20 mouse cellular contexts compared by ENCODE assay signal in genomic region chr13:7374993-7375627, GRCm38 (mm10).
DNase-seq lines count a peak whose midpoint lies in the region; ATAC-seq and TF ChIP-seq lines count a peak whose summit lies in the region.
"Had no signal": no experiment of that assay in that cellular context is flagged by ENCODE, and none has a peak within 500 bp of the region (broad histone marks: within the 10 kb centered on the region; RNA-seq: fewer than 3 reads in every experiment).

No protein-coding gene starts in this region.

- H3K4me1 ChIP-seq in hindbrain, embryonic 14.5 days (replicated peaks; ENCODE audit: control insufficient read depth, insufficient read depth, low read length) = 0 out of 2 replicates have a peak, but pooled peaks cover 5% of the 10 kb centered on the region
- H3K4me1 ChIP-seq: embryonic facial prominence, embryonic 13.5 days; heart, embryonic 15.5 days; limb, embryonic 13.5 days; stomach, embryonic 15.5 days had no signal

- no peak overlapping the region for H3K4me2 ChIP-seq in hindbrain, embryonic 14.5 days (replicated peaks)
- H3K4me2 ChIP-seq: embryonic facial prominence, embryonic 13.5 days; heart, embryonic 15.5 days; limb, embryonic 13.5 days; stomach, embryonic 15.5 days had no signal

- H3K27ac ChIP-seq in left cerebral cortex, adult 2 months = no peak overlapping the region
- H3K27ac ChIP-seq in hindbrain, embryonic 14.5 days = peak overlapping the region; percentile 38; the same call in 1 of the 2 replicates
- H3K27ac ChIP-seq: embryonic facial prominence, embryonic 13.5 days; heart, embryonic 15.5 days; limb, embryonic 13.5 days; liver, embryonic 14.5 days; stomach, embryonic 15.5 days had no signal

- DNase-seq in cerebellum, postnatal 10 days = peak; percentile 28 to 52
- DNase-seq in cerebellum, adult 9-11 months = no peak
- peak; percentile 2 to 3 for DNase-seq in left cerebral cortex, postnatal 25 days (ENCODE audit: low spot score in 2 of 2)
- no peak for DNase-seq in left cerebral cortex, adult 2 months (ENCODE audit: extremely low spot score in 1 of 2, low spot score in 2 of 2)
- no peak for DNase-seq in hindbrain, embryonic 14.5 days (ENCODE audit: low spot score)
- peak; percentile 11 to 14 for DNase-seq in layer of hippocampus, postnatal 10 days (ENCODE audit: low spot score in 2 of 2)
- no peak for DNase-seq in urinary bladder, postnatal 36 days (ENCODE audit: low spot score in 2 of 2)
- no peak for DNase-seq in kidney, postnatal 14 days
- DNase-seq: cerebellum, adult 11-12 months; heart, adult 11 months; kidney, adult 18-20 months; kidney, postnatal 10 days; right cerebral cortex, adult 18-20 months; spleen, adult 18-20 months; thymus, adult 2 months had no signal

- no peak overlapping the region for H3K9ac ChIP-seq in hindbrain, embryonic 14.5 days
- H3K9ac ChIP-seq: embryonic facial prominence, embryonic 13.5 days; heart, embryonic 15.5 days; limb, embryonic 13.5 days; liver, embryonic 14.5 days; stomach, embryonic 15.5 days had no signal

- no peaks in the 10 kb centered on the region for H3K36me3 ChIP-seq in hindbrain, embryonic 14.5 days (replicated peaks; ENCODE audit: control insufficient read depth, insufficient read depth)
- H3K36me3 ChIP-seq: embryonic facial prominence, embryonic 13.5 days; heart, embryonic 15.5 days; limb, embryonic 13.5 days; stomach, embryonic 15.5 days had no signal

- no peak overlapping the region for H3K4me3 ChIP-seq in left cerebral cortex, adult 2 months
- no peak overlapping the region for H3K4me3 ChIP-seq in hindbrain, embryonic 14.5 days (replicated peaks; ENCODE audit: low read length)
- H3K4me3 ChIP-seq: embryonic facial prominence, embryonic 13.5 days; heart, embryonic 15.5 days; limb, embryonic 13.5 days; stomach, embryonic 15.5 days had no signal

- H3K27me3 ChIP-seq in hindbrain, embryonic 14.5 days (ENCODE audit: control insufficient read depth, insufficient read depth, low read length) = no peaks in the 10 kb centered on the region
- H3K27me3 ChIP-seq: embryonic facial prominence, embryonic 13.5 days; heart, embryonic 15.5 days; limb, embryonic 13.5 days; stomach, embryonic 15.5 days had no signal

- peak; percentile 71; the same call in 1 of the 2 replicates for ATAC-seq in hindbrain, embryonic 14.5 days (ENCODE audit: low FRiP score)

- 58% methylated on average over 7 of the region's 7 CpGs for WGBS in hindbrain, embryonic 14.5 days

- no peaks in the 10 kb centered on the region for H3K9me3 ChIP-seq in hindbrain, embryonic 14.5 days (ENCODE audit: control insufficient read depth, low read length)
- H3K9me3 ChIP-seq: embryonic facial prominence, embryonic 13.5 days; heart, embryonic 15.5 days; limb, embryonic 13.5 days; stomach, embryonic 15.5 days had no signal

- intact Hi-C loops in left cerebral cortex, postnatal 25 days (cut with DNase I) = no loop called here
- intact Hi-C loops in left cerebral cortex, adult 2 months (cut with DNase I) = no loop called here

- no peak for TF ChIP-seq CTCF in left cerebral cortex, adult 2 months (IDR thresholded peaks at IDR 0.05)

Comparison
In these comparisons a context has a peak if more than half of its experiments do, and no peak if none do; other contexts are left out.
1. DNase-seq: peak in cerebellum, postnatal 10 days (2 of 2), left cerebral cortex, postnatal 25 days (2 of 2) and layer of hippocampus, postnatal 10 days (2 of 2); none in cerebellum, adult 9-11 months (single experiment), left cerebral cortex, adult 2 months (0 of 2), hindbrain, embryonic 14.5 days (single experiment), urinary bladder, postnatal 36 days (0 of 2) and kidney, postnatal 14 days (single experiment).